Mouse (Mus musculus): ENCODE results near the gene Mier2. TPM values are rescaled to one million over a fixed set of nuclear protein-coding genes. Genes with fewer than 3 reads are reported as not detected.

Gene Mier2
- polyA plus RNA-seq, 1 experiment, result 63.7 TPM

- WGBS, result 87% methylated on average over 9 of the region's 9 CpGs
These were observed 4.6 kb downstream of the Mier2 start for GRCm38 (mm10) chr10:79550366-79550765.

GRCm38 (mm10) chr10:79548971-79549723 lies 5.9 kb downstream of the Mier2 start:
- Histone ChIP-seq H3K4me1 (ENCODE audit: control insufficient read depth, insufficient read depth, insufficient read length) (peaks cover 6% of the 10 kb centered on the region; the same call in 1 of the 2 replicates), H3K27ac (ENCODE audit: insufficient read depth, low read length) (no peak overlapping the region), H3K27me3 (ENCODE audit: control insufficient read depth, insufficient read depth, low read length) (no peaks in the 10 kb centered on the region), H3K36me3 (ENCODE audit: control insufficient read depth, insufficient read depth, low read length) (peaks cover 20% of the 10 kb centered on the region), H3K4me3 (ENCODE audit: extremely low read depth, insufficient read depth, insufficient read length) (no peak overlapping the region)
- DNase-seq (ENCODE audit: low read depth in 1 of 2, low spot score in 2 of 2), result no peak
- 92% methylated on average over 18 of the region's 18 CpGs for WGBS
- TF ChIP-seq POLR2A (IDR thresholded peaks at IDR 0.05; ENCODE audit: low read depth, low read length), result no peak
- no peak for TF ChIP-seq CTCF (IDR thresholded peaks at IDR 0.05; ENCODE audit: extremely low read depth, insufficient read depth, insufficient read length, insufficient replicate concordance)

More at GRCm38 (mm10) chr10:79550366-79550765, 4.6 kb downstream of the Mier2 start:
- Histone ChIP-seq H3K27me3 (ENCODE audit: control insufficient read depth, insufficient read depth, low read length) (no peaks in the 10 kb centered on the region), H3K4me1 (ENCODE audit: control insufficient read depth, insufficient read depth, insufficient read length) (peaks cover 10% of the 10 kb centered on the region; the same call in 1 of the 2 replicates), H3K27ac (ENCODE audit: insufficient read depth, low read length) (no peak overlapping the region), H3K4me3 (ENCODE audit: extremely low read depth, insufficient read depth, insufficient read length) (no peak overlapping the region), H3K36me3 (ENCODE audit: control insufficient read depth, insufficient read depth, low read length) (peaks cover 14% of the 10 kb centered on the region)
- no peak for DNase-seq (ENCODE audit: low read depth in 1 of 2, low spot score in 2 of 2)
- TF ChIP-seq POLR2A (IDR thresholded peaks at IDR 0.05; ENCODE audit: low read depth, low read length), result no peak
- TF ChIP-seq CTCF (IDR thresholded peaks at IDR 0.05; ENCODE audit: extremely low read depth, insufficient read depth, insufficient read length, insufficient replicate concordance), result no peak

GRCm38 (mm10) chr10:79548546-79548945 lies 6.5 kb downstream of the Mier2 start:
- TF ChIP-seq CTCF (IDR thresholded peaks at IDR 0.05; ENCODE audit: extremely low read depth, insufficient read depth, insufficient read length, insufficient replicate concordance), result no peak
- no peak for TF ChIP-seq POLR2A (IDR thresholded peaks at IDR 0.05; ENCODE audit: low read depth, low read length)
- Histone ChIP-seq H3K4me1 (ENCODE audit: control insufficient read depth, insufficient read depth, insufficient read length) (peaks cover under 1% of the 10 kb centered on the region; the same call in 1 of the 2 replicates), H3K27me3 (ENCODE audit: control insufficient read depth, insufficient read depth, low read length) (no peaks in the 10 kb centered on the region), H3K36me3 (ENCODE audit: control insufficient read depth, insufficient read depth, low read length) (peaks cover 20% of the 10 kb centered on the region), H3K27ac (ENCODE audit: insufficient read depth, low read length) (no peak overlapping the region), H3K4me3 (ENCODE audit: extremely low read depth, insufficient read depth, insufficient read length) (no peak overlapping the region)
- WGBS, result 95% methylated on average over 5 of the region's 5 CpGs
- DNase-seq (ENCODE audit: low read depth in 1 of 2, low spot score in 2 of 2), result no peak

- no peaks in the 10 kb centered on the region for H3K27me3 ChIP-seq (ENCODE audit: control insufficient read depth, insufficient read depth, low read length)
- no peak overlapping the region for H3K4me3 ChIP-seq (ENCODE audit: extremely low read depth, insufficient read depth, insufficient read length)
- no peaks in the 10 kb centered on the region for H3K4me1 ChIP-seq (ENCODE audit: control insufficient read depth, insufficient read depth, insufficient read length)
- 83% methylated on average over 5 of the region's 5 CpGs for WGBS
- H3K36me3 ChIP-seq (ENCODE audit: control insufficient read depth, insufficient read depth, low read length), result peaks cover 24% of the 10 kb centered on the region
- H3K27ac ChIP-seq (ENCODE audit: insufficient read depth, low read length), result no peak overlapping the region
- no peak for DNase-seq (ENCODE audit: low read depth in 1 of 2, low spot score in 2 of 2)
- no peak for TF ChIP-seq POLR2A (IDR thresholded peaks at IDR 0.05; ENCODE audit: low read depth, low read length)
- no peak for TF ChIP-seq CTCF (IDR thresholded peaks at IDR 0.05; ENCODE audit: extremely low read depth, insufficient read depth, insufficient read length, insufficient replicate concordance)
These were observed 7.8 kb downstream of the Mier2 start for GRCm38 (mm10) chr10:79547148-79547675.

- no peak for DNase-seq (ENCODE audit: low read depth in 1 of 2, low spot score in 2 of 2)
- WGBS, result 91% methylated on average over 11 of the region's 11 CpGs
- Histone ChIP-seq H3K27me3 (ENCODE audit: control insufficient read depth, insufficient read depth, low read length) (no peaks in the 10 kb centered on the region), H3K36me3 (ENCODE audit: control insufficient read depth, insufficient read depth, low read length) (peaks cover 30% of the 10 kb centered on the region), H3K4me1 (ENCODE audit: control insufficient read depth, insufficient read depth, insufficient read length) (no peaks in the 10 kb centered on the region), H3K4me3 (ENCODE audit: extremely low read depth, insufficient read depth, insufficient read length) (no peak overlapping the region), H3K27ac (ENCODE audit: insufficient read depth, low read length) (no peak overlapping the region)
- no peak for TF ChIP-seq CTCF (IDR thresholded peaks at IDR 0.05; ENCODE audit: extremely low read depth, insufficient read depth, insufficient read length, insufficient replicate concordance)
- TF ChIP-seq POLR2A (IDR thresholded peaks at IDR 0.05; ENCODE audit: low read depth, low read length), result no peak
These were observed 8.5 kb downstream of the Mier2 start for GRCm38 (mm10) chr10:79546483-79546882.

- no peak for DNase-seq (ENCODE audit: low read depth in 1 of 2, low spot score in 2 of 2)
- Histone ChIP-seq H3K27ac (ENCODE audit: insufficient read depth, low read length) (no peak overlapping the region), H3K4me3 (ENCODE audit: extremely low read depth, insufficient read depth, insufficient read length) (no peak overlapping the region), H3K36me3 (ENCODE audit: control insufficient read depth, insufficient read depth, low read length) (peaks cover 33% of the 10 kb centered on the region), H3K4me1 (ENCODE audit: control insufficient read depth, insufficient read depth, insufficient read length) (no peaks in the 10 kb centered on the region), H3K27me3 (ENCODE audit: control insufficient read depth, insufficient read depth, low read length) (no peaks in the 10 kb centered on the region)
- TF ChIP-seq CTCF (IDR thresholded peaks at IDR 0.05; ENCODE audit: extremely low read depth, insufficient read depth, insufficient read length, insufficient replicate concordance) (no peak), POLR2A (IDR thresholded peaks at IDR 0.05; ENCODE audit: low read depth, low read length) (no peak)
- 93% methylated on average over 12 of the region's 12 CpGs for WGBS
These were observed 9.1 kb downstream of the Mier2 start for GRCm38 (mm10) chr10:79545891-79546290.

- Histone ChIP-seq H3K27me3 (ENCODE audit: control insufficient read depth, insufficient read depth, low read length) (no peaks in the 10 kb centered on the region), H3K27ac (ENCODE audit: insufficient read depth, low read length) (no peak overlapping the region), H3K36me3 (ENCODE audit: control insufficient read depth, insufficient read depth, low read length) (peaks cover 37% of the 10 kb centered on the region), H3K4me3 (ENCODE audit: extremely low read depth, insufficient read depth, insufficient read length) (no peak overlapping the region), H3K4me1 (ENCODE audit: control insufficient read depth, insufficient read depth, insufficient read length) (no peaks in the 10 kb centered on the region)
- DNase-seq (ENCODE audit: low read depth in 1 of 2, low spot score in 2 of 2), result no peak
- TF ChIP-seq POLR2A (IDR thresholded peaks at IDR 0.05; ENCODE audit: low read depth, low read length) (no peak), CTCF (IDR thresholded peaks at IDR 0.05; ENCODE audit: extremely low read depth, insufficient read depth, insufficient read length, insufficient replicate concordance) (no peak)
- 90% methylated on average over 5 of the region's 5 CpGs for WGBS
These were observed 10.4 kb downstream of the Mier2 start for GRCm38 (mm10) chr10:79544631-79545030.
